Mouse (Mus musculus): ENCODE measurements around the gene Ahrr. TPM values are rescaled to one million over a fixed set of nuclear protein-coding genes. Genes with fewer than 3 reads are reported as not detected.

Gene Ahrr
- polyA plus RNA-seq, 1 experiment from 2014 or later: 0.08 TPM

Other genes with a start within 250 kb of the Ahrr start
- 7.2 and 7.3 TPM in 2 replicates for gene Cep72, start 230.0 kb downstream of the Ahrr start, polyA plus RNA-seq (2015; fragmentation: Nextera tagmentation; extraction: Ambion mirVana)
- gene Slc9a3, start 170.9 kb downstream of the Ahrr start, polyA plus RNA-seq (2015; fragmentation: Nextera tagmentation; extraction: Ambion mirVana): 0.02 TPM in 1 of 2 replicates, not detected in the other
- gene Exoc3, start 83.6 kb downstream of the Ahrr start, polyA plus RNA-seq (2015; fragmentation: Nextera tagmentation; extraction: Ambion mirVana): 21.2 and 24.8 TPM in 2 replicates
- 58.9 and 65.4 TPM in 2 replicates for gene Pdcd6, start 25.2 kb upstream of the Ahrr start, polyA plus RNA-seq (2015; fragmentation: Nextera tagmentation; extraction: Ambion mirVana)
- gene Sdha, start 57.9 kb upstream of the Ahrr start, polyA plus RNA-seq (2015; fragmentation: Nextera tagmentation; extraction: Ambion mirVana): 160 and 161 TPM in 2 replicates
- gene Ccdc127, start 58.0 kb upstream of the Ahrr start, polyA plus RNA-seq (2015; fragmentation: Nextera tagmentation; extraction: Ambion mirVana): 17.7 and 19.0 TPM in 2 replicates
- not detected in 2 replicates for gene Lrrc14b, start 71.7 kb upstream of the Ahrr start, polyA plus RNA-seq (2015; fragmentation: Nextera tagmentation; extraction: Ambion mirVana)
- 0.50 and 0.73 TPM in 2 replicates for gene Zfp72, start 98.5 kb upstream of the Ahrr start, polyA plus RNA-seq (2015; fragmentation: Nextera tagmentation; extraction: Ambion mirVana)
- 88.0 and 91.7 TPM in 2 replicates for gene Ftl1-ps1, start 107.4 kb upstream of the Ahrr start, polyA plus RNA-seq (2015; fragmentation: Nextera tagmentation; extraction: Ambion mirVana)
- gene Zfp825, start 201.7 kb upstream of the Ahrr start, polyA plus RNA-seq (2015; fragmentation: Nextera tagmentation; extraction: Ambion mirVana): 8.2 and 8.9 TPM in 2 replicates

Measured in liver, embryonic 16.5 days (tissue).